ENCODE assay signal across 12 mouse cellular contexts in genomic region chr17:84118781-84119180, GRCm38 (mm10).
DNase-seq lines count a peak whose midpoint lies in the region; ATAC-seq and TF ChIP-seq lines count a peak whose summit lies in the region.
"Had no signal": no experiment of that assay in that cellular context is flagged by ENCODE, and none has a peak within 500 bp of the region (broad histone marks: within the 10 kb centered on the region; RNA-seq: fewer than 3 reads in every experiment).

No protein-coding gene starts in this region.

- H3K27ac ChIP-seq in heart, embryonic 13.5 days (replicated peaks) = 0 out of 2 replicates have a peak overlapping the region, but pooled peaks have one; percentile 24
- H3K27ac ChIP-seq in bone marrow macrophage, adult 2 months (ENCODE audit: insufficient read depth, low read depth, low read length) = peak overlapping the region; percentile 98
- peak overlapping the region; percentile 92 for H3K27ac ChIP-seq in liver, postnatal 0 days (ENCODE audit: low read depth)
- H3K27ac ChIP-seq in forebrain, embryonic 12.5 days = no peak overlapping the region

- no peak overlapping the region for H3K4me3 ChIP-seq in heart, embryonic 13.5 days
- peak overlapping the region; percentile 83 for H3K4me3 ChIP-seq in megakaryocyte, embryonic 14.5 days (replicated peaks)
- H3K4me3 ChIP-seq in bone marrow macrophage, adult 2 months (ENCODE audit: insufficient read depth, low read length) = peak overlapping the region; percentile 12
- H3K4me3 ChIP-seq in liver, postnatal 0 days (ENCODE audit: low read depth, low read length) = no peak overlapping the region
- H3K4me3 ChIP-seq in forebrain, embryonic 12.5 days (replicated peaks) = no peak overlapping the region
- H3K4me3 ChIP-seq: heart, embryonic 12.5 days had no signal

- peaks cover 45% of the 10 kb centered on the region for H3K4me1 ChIP-seq in heart, embryonic 13.5 days
- H3K4me1 ChIP-seq in megakaryocyte, embryonic 14.5 days = peaks cover 100% of the 10 kb centered on the region
- H3K4me1 ChIP-seq in bone marrow macrophage, adult 2 months (ENCODE audit: control insufficient read depth, insufficient read depth, low read length) = peaks cover 86% of the 10 kb centered on the region
- H3K4me1 ChIP-seq in liver, postnatal 0 days (ENCODE audit: insufficient read depth) = peaks cover 50% of the 10 kb centered on the region
- no peaks in the 10 kb centered on the region; the same call in 1 of the 2 replicates for H3K4me1 ChIP-seq in forebrain, embryonic 12.5 days

- no peaks in the 10 kb centered on the region for H3K9me3 ChIP-seq in heart, embryonic 13.5 days
- no peaks in the 10 kb centered on the region for H3K9me3 ChIP-seq in megakaryocyte, embryonic 14.5 days
- H3K9me3 ChIP-seq in liver, postnatal 0 days (ENCODE audit: low read length) = no peaks in the 10 kb centered on the region
- no peaks in the 10 kb centered on the region for H3K9me3 ChIP-seq in forebrain, embryonic 12.5 days
- H3K9me3 ChIP-seq: heart, embryonic 12.5 days had no signal

- TF ChIP-seq CTCF in bone marrow macrophage, adult 2 months (IDR thresholded peaks at IDR 0.05; ENCODE audit: low read depth, low read length) = no peak
- TF ChIP-seq CTCF in liver, postnatal 0 days (IDR thresholded peaks at IDR 0.05; ENCODE audit: low read depth) = no peak

- no peak for TF ChIP-seq EP300 in liver, postnatal 0 days (IDR thresholded peaks at IDR 0.05; ENCODE audit: low read depth)

- no peak for TF ChIP-seq POLR2A in bone marrow macrophage, adult 2 months (IDR thresholded peaks at IDR 0.05; ENCODE audit: borderline replicate concordance, low read depth, low read length)

- intact Hi-C loops in heart, postnatal 36 days (cut with DNase I) = no loop called here

- no peak for ATAC-seq in heart, embryonic 13.5 days (ENCODE audit: extremely low read depth, insufficient number of reproducible peaks, low FRiP score, low TSS enrichment)
- ATAC-seq in megakaryocyte, adult 5-6 weeks (ENCODE audit: poor library complexity, severe bottlenecking) = no peak
- no peak for ATAC-seq in liver, postnatal 0 days
- ATAC-seq in forebrain, embryonic 12.5 days (ENCODE audit: low FRiP score) = no peak

- no peaks in the 10 kb centered on the region for H3K36me3 ChIP-seq in heart, embryonic 13.5 days
- H3K36me3 ChIP-seq in megakaryocyte, embryonic 14.5 days (replicated peaks; ENCODE audit: low read length) = peaks cover 2% of the 10 kb centered on the region
- no peaks in the 10 kb centered on the region for H3K36me3 ChIP-seq in liver, postnatal 0 days (replicated peaks; ENCODE audit: insufficient read depth, low read length)
- H3K36me3 ChIP-seq in forebrain, embryonic 12.5 days (replicated peaks) = no peaks in the 10 kb centered on the region
- H3K36me3 ChIP-seq: heart, embryonic 12.5 days had no signal

- WGBS in heart, embryonic 13.5 days = 54% methylated on average over 1 of the region's 1 CpGs
- WGBS in liver, postnatal 0 days (ENCODE audit: insufficient replicate concordance) = 47% methylated on average over 1 of the region's 1 CpGs
- 55% methylated on average over 1 of the region's 1 CpGs for WGBS in forebrain, embryonic 12.5 days

- no peaks in the 10 kb centered on the region for H3K27me3 ChIP-seq in heart, embryonic 13.5 days (replicated peaks)
- H3K27me3 ChIP-seq in megakaryocyte, embryonic 14.5 days (replicated peaks) = no peaks in the 10 kb centered on the region
- H3K27me3 ChIP-seq in liver, postnatal 0 days (ENCODE audit: insufficient read depth, low read length) = no peaks in the 10 kb centered on the region
- H3K27me3 ChIP-seq in forebrain, embryonic 12.5 days = no peaks in the 10 kb centered on the region
- H3K27me3 ChIP-seq: heart, embryonic 12.5 days had no signal

- no peak overlapping the region for H3K4me2 ChIP-seq in heart, embryonic 13.5 days
- H3K4me2 ChIP-seq in liver, postnatal 0 days (ENCODE audit: low read depth, low read length) = peak overlapping the region; percentile 24; the same call in 1 of the 2 replicates
- H3K4me2 ChIP-seq in forebrain, embryonic 12.5 days = no peak overlapping the region
- H3K4me2 ChIP-seq: heart, embryonic 12.5 days had no signal

- H3K9ac ChIP-seq in heart, embryonic 13.5 days = no peak overlapping the region
- peak overlapping the region; percentile 36 for H3K9ac ChIP-seq in liver, postnatal 0 days (replicated peaks)
- no peak overlapping the region for H3K9ac ChIP-seq in forebrain, embryonic 12.5 days
- H3K9ac ChIP-seq: heart, embryonic 12.5 days had no signal

- no peak for DNase-seq in heart, postnatal 36 days
- no peak for DNase-seq in liver, postnatal 0 days
- DNase-seq in embryo, embryonic 9.5 days (ENCODE audit: extremely low spot score) = no peak
- DNase-seq: adrenal gland, postnatal 25 days; cerebellum, adult 18-20 months; kidney, adult 2 months had no signal

Comparison
In these comparisons a context has a peak if more than half of its experiments do, and no peak if none do; other contexts are left out.
1. H3K4me3 ChIP-seq: peak in megakaryocyte, embryonic 14.5 days (single experiment) and bone marrow macrophage, adult 2 months (single experiment); none in heart, embryonic 13.5 days (single experiment), liver, postnatal 0 days (single experiment) and forebrain, embryonic 12.5 days (single experiment).